Mouse (Mus musculus) skeletal muscle tissue, postnatal 0 days (tissue): Measurements from ENCODE around the gene Nlrp4f. TPM values are rescaled to one million over a fixed set of nuclear protein-coding genes. Genes with fewer than 3 reads are reported as not detected.

ENCODE experiments used
- polyA plus RNA-seq: library from polyadenylated mRNA; unstranded; fragments of >200 nt; fragmentation: Nextera tagmentation; extraction: Ambion mirVana; gene quantifications from 2 replicates; pipeline ENCODE4 v1.2.1, GENCODE M21; 2015

The Nlrp4f gene
- polyA plus RNA-seq = not detected in 2 replicates

GRCm38 (mm10) chr13:65205877-65206276 lies at the start of gene Nlrp4f:
Gene Nlrp4f, minus strand, starts transcription at chr13:65205977.

GRCm38 (mm10) chr13:65149940-65150339 lies 55.8 kb downstream of the Nlrp4f start, which contains the start of gene Olfr466:
Gene Olfr466, plus strand, starts transcription at chr13:65150240.

DNA sequence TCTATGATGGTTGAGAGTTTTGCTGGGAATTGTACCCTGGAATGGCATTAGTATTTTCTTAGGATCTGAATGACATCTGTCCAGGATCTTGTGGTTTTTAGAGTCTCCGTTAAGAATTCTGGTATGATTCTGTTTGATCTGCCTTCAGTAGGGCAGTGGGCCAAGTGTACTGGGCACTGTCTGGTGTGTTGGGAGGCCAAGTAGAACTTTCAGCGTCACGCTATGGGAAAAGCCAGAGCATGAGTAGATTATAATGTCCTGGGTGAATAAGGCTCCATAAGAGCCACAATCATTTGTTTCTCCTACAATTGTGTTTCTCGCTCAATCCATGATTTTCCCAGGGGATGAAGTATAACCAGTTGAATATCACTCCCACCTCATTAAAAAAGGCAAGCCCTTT lies 68.0 kb downstream of the Nlrp4f start, which contains the start of gene Olfr465-ps1:
TSS of gene Olfr465-ps1 (plus strand) at position 301 of the 400 bp plus-strand sequence.

Other genes with a start within 250 kb of the Nlrp4f start
- not detected in 2 replicates for gene Spata31d1c, start 172.9 kb downstream of the Nlrp4f start, polyA plus RNA-seq
- not detected in 2 replicates for gene Prss47, start 153.2 kb downstream of the Nlrp4f start, polyA plus RNA-seq
- 20.2 and 24.3 TPM in 2 replicates for gene Mfsd14b, start 93.0 kb downstream of the Nlrp4f start, polyA plus RNA-seq
- gene Olfr465-ps1, start 67.9 kb downstream of the Nlrp4f start, polyA plus RNA-seq = not detected in 2 replicates
- not detected in 2 replicates for gene Olfr466, start 55.7 kb downstream of the Nlrp4f start, polyA plus RNA-seq
- gene Gm10775, start 53.6 kb upstream of the Nlrp4f start, polyA plus RNA-seq = not detected in 2 replicates
- gene Zfp369, start 72.8 kb upstream of the Nlrp4f start, polyA plus RNA-seq = 4.4 and 4.5 TPM in 2 replicates